Mouse (Mus musculus) cerebellum, adult 2 months (tissue): ENCODE data around the gene Mpv17l2.

Experiments used
- CTCF ChIP-seq: fragments of 200-500 bp; IDR thresholded peaks from 2 replicates; pipeline ENCODE4 v1.5.1; 2011; ENCODE audit warnings: low read depth, mild to moderate bottlenecking, control low read depth, low read length, moderate library complexity, borderline replicate concordance; ENCODE audit not compliant: insufficient read depth
- POLR2A ChIP-seq: fragments of 200-500 bp; IDR thresholded peaks from 2 replicates; pipeline ENCODE4 v1.6.1; 2011; ENCODE audit warnings: low read length, control low read depth, borderline replicate concordance; ENCODE audit not compliant: insufficient read depth

DNA sequence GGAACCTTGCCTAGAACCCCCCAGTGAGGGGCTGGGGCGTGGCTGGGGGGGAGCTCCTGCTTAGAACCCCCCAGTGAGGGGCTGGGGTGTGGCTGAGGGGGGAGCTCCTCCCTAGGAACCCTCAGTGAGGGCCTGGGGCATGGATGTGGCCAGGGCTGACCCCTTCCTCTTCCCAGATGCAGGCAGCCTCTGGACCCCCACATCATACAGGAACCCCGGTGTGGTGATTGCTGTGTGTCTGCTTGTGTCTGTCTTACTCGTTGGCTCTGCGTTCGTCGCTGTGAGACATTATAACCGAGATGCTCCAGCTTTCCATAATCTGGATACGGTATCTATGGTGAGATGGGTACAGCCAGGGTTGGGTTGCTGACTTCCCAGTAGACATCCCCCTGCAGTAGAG is 39.1 kb downstream of the Mpv17l2 start:
- TF ChIP-seq CTCF (no peak), POLR2A (no peak)
